Mouse (Mus musculus) CH12.LX (cell line): ENCODE results near the gene Myrip.

Experiments
- CHD2 ChIP-seq: IDR thresholded peaks from 2 replicates; pipeline ENCODE4 v1.6.1; 2011; ENCODE audit warnings: low read length, improper control_type of control experiment
- CTCF ChIP-seq, 2 experiments: IDR thresholded peaks in 1 of 2; conservative IDR thresholded peaks in 1 of 2; 2 replicates each; pipeline ENCODE4 v1.5.1; 2011 to 2012; ENCODE audit warnings: low read depth in 2 of 2, low read length in 2 of 2, improper control_type of control experiment in 1 of 2, inconsistent platforms in 1 of 2, mild to moderate bottlenecking in 1 of 2, moderate library complexity in 1 of 2
- EP300 ChIP-seq: IDR thresholded peaks from 2 replicates; pipeline ENCODE4 v1.6.1; 2011; ENCODE audit warnings: low read length, improper control_type of control experiment
- JUND ChIP-seq: conservative IDR thresholded peaks from 2 replicates; pipeline ENCODE4 v1.6.1; 2011; ENCODE audit warnings: low read depth, low read length, improper control_type of control experiment
- KAT2A ChIP-seq: IDR thresholded peaks from 2 replicates; pipeline ENCODE4 v1.6.1; 2012; ENCODE audit warnings: low read length, improper control_type of control experiment, inconsistent platforms; ENCODE audit not compliant: insufficient replicate concordance
- MAX ChIP-seq: IDR thresholded peaks from 2 replicates; pipeline ENCODE4 v1.6.1; 2011; ENCODE audit warnings: low read length, improper control_type of control experiment
- MEF2A ChIP-seq: IDR thresholded peaks from 2 replicates; pipeline ENCODE4 v1.6.1; 2014; ENCODE audit warnings: low read depth, mild to moderate bottlenecking, inconsistent platforms, low read length, improper control_type of control experiment, borderline replicate concordance
- MXI1 ChIP-seq: IDR thresholded peaks from 2 replicates; pipeline ENCODE4 v1.6.1; 2011; ENCODE audit warnings: mild to moderate bottlenecking, low read depth, low read length, improper control_type of control experiment
- POLR2A ChIP-seq: IDR thresholded peaks from 2 replicates; pipeline ENCODE4 v1.6.1; 2011; ENCODE audit warnings: low read depth, mild to moderate bottlenecking, improper control_type of control experiment, low read length
- POLR2AphosphoS2 ChIP-seq: IDR thresholded peaks from 2 replicates; pipeline ENCODE4 v1.6.1; 2011; ENCODE audit warnings: low read depth, low read length, improper control_type of control experiment
- TCF12 ChIP-seq: IDR thresholded peaks from 2 replicates; pipeline ENCODE4 v1.6.1; 2014; ENCODE audit warnings: low read depth, mild to moderate bottlenecking, inconsistent platforms, low read length, improper control_type of control experiment
- ZKSCAN1 ChIP-seq: IDR thresholded peaks from 2 replicates; pipeline ENCODE4 v1.6.1; 2012; ENCODE audit warnings: low read depth, inconsistent platforms, low read length, improper control_type of control experiment, borderline replicate concordance
- ZNF384 ChIP-seq: IDR thresholded peaks from 2 replicates; pipeline ENCODE4 v1.6.1; 2012; ENCODE audit warnings: low read depth, low read length, improper control_type of control experiment, inconsistent platforms

GRCm38 (mm10) chr9:120455768-120456655, 154.7 kb downstream of the Myrip start:
- TF ChIP-seq EP300 (no peak), CTCF (conservative IDR thresholded peaks at IDR 0.05 in 1 of 2, IDR thresholded peaks at IDR 0.05 in 1 of 2; ENCODE audit: low read depth in 2 of 2, low read length in 2 of 2) (no peak), MXI1 (no peak), ZNF384 (peak; percentile 59; the same call in 1 of the 2 replicates), MAX (no peak), ZKSCAN1 (no peak), POLR2AphosphoS2 (no peak), POLR2A (no peak), KAT2A (no peak), MEF2A (no peak), CHD2 (no peak), JUND (no peak), TCF12 (no peak)
